Mouse (Mus musculus): ENCODE data around the gene Trim66.
A peak's percentile ranks its signal among the peaks of the same experiment; 100 is the strongest.

The Trim66 gene

GRCm38 (mm10) chr7:109448060-109448459 is 59.9 kb downstream of the Trim66 start:
- no peak for DNase-seq (ENCODE audit: low spot score)

GRCm38 (mm10) chr7:109445012-109445411 is 62.9 kb downstream of the Trim66 start:
- no peak for DNase-seq (ENCODE audit: low spot score)

DNA sequence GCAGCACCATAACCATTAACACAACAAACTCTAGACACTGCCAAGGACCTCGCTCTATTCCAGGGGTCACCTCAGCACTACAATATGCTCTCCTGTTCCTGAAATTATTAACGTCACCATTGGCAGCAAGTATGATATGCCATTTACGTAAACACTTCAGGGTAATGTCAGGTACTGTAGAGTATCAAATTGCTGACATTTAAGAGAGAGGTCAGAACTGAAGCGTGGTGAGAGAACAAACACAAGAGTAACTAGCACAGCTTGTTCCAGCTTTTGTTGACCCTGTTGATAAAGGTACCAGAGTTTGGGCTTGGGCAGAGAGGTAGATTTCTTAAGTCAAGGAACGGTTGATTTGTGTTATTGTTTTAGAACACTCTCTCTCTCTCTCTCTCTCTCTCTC is 65.2 kb downstream of the Trim66 start:
- no peak for DNase-seq (ENCODE audit: low spot score)

GRCm38 (mm10) chr7:109440697-109441269 is 67.2 kb downstream of the Trim66 start:
- DNase-seq (ENCODE audit: low spot score): no peak

DNA sequence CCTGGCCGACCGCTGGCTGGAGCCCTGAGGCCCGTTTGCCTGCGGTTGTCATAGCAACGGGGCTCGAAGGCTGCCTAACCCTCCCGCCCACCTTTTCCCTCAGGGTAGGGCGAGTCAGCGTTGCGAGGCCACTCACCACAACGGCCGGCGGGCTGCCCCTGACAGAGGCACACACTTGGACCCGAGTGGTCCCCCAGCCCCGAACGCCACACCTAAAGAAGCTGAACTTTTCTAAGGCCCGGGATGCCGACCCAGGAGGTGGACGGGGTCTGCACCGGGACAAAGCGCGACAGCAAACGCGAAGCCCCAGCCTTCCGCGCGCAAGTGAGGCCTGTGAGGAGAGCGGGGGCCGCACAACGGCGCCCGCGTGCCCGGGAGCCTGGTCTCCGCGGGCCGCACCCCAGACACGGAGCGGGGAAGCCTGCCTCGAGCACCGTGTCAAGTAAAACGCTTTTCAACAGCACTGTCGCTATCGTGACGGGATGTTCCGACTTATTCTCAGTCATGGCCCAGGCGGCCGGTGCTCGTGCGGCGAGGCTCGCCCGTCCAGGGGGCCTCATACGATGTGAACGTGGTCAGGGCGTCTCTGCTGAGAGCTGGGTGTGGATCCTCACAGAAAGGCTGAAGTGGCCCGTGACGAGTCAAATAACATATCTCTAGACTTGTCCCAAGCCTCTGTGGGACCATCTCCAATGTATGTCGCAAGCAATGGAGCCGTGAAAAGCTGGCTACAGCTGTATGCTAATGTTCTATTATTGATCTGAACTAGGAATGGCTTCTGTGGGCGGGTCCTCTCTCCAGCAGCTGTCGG is 68.9 kb downstream of the Trim66 start, which contains the start of gene Stk33:
Gene Stk33 (minus strand): TSS at position 301 of the 811 bp plus-strand sequence.
- peak; percentile 84 for DNase-seq (ENCODE audit: low spot score)

- no peak for DNase-seq (ENCODE audit: low spot score)
Measured at GRCm38 (mm10) chr7:109424422-109425159, 83.3 kb downstream of the Trim66 start.

DNA sequence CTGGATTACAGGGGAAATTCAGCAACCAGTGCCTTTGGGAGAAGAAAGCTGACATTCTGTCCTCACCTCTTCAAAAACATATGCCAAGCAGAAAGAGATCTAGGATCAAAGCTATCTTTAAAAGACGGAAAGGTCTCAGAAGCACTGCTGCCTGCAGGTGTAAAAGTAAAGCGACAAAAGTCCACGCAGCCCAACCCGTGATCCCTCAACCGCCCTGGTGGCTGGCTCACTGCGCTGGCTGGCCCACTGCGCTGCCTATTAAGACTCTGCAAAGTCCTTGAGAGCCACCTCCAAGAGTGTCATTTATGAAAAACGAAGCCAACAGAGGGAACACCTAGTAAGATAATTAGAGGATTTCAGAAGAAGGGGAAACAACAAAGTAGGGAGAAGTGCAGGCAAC is 85.1 kb downstream of the Trim66 start:
- no peak for DNase-seq (ENCODE audit: low spot score)

GRCm38 (mm10) chr7:109405491-109405890 is 102.4 kb downstream of the Trim66 start:
- no peak for DNase-seq (ENCODE audit: low spot score)

DNA sequence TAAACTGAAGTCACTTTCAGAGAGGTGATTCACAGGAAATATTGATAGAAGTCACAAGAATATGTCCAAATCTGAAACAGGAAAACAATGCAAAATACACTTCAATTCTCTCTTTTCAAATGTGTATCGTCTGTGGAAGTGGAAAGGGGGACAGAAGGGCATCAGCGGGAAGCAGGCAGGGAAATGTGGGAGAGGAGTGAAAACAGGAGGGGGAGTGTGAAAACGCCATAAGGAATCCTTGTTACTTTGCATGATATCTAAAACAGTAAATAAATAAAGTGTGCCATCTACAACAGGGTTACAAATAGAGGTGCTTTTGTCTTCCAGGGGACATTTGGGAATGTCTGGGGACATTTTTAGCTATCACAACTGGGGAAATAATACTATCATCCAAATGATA is 108.6 kb downstream of the Trim66 start:
- no peak for DNase-seq (ENCODE audit: low spot score)
